Mouse (Mus musculus): ENCODE measurements around the gene 4930556J24Rik. TPM values are rescaled to one million over a fixed set of nuclear protein-coding genes. Genes with fewer than 3 reads are reported as not detected.

4930556J24Rik gene
- total and polyA plus RNA-seq, 2 experiments from 2014 or later: not detected

- Histone ChIP-seq H3K9me3 (ENCODE audit: low read length) (no peaks in the 10 kb centered on the region), H3K4me3 (ENCODE audit: low read depth, low read length) (no peak overlapping the region), H3K27ac (ENCODE audit: low read depth, low read length) (no peak overlapping the region), H3K36me3 (ENCODE audit: insufficient read depth) (no peaks in the 10 kb centered on the region), H3K27me3 (ENCODE audit: insufficient read depth, low read length) (no peaks in the 10 kb centered on the region), H3K9ac (no peak overlapping the region), H3K4me2 (ENCODE audit: low read depth) (no peak overlapping the region), H3K4me1 (ENCODE audit: insufficient read depth) (no peaks in the 10 kb centered on the region)
- WGBS: 88% methylated on average over 13 of the region's 13 CpGs
- TF ChIP-seq CTCF (IDR thresholded peaks at IDR 0.05; ENCODE audit: low read depth): no peak
- DNase-seq (no peak), ATAC-seq (no peak)
These were observed 39.2 kb downstream of the 4930556J24Rik start for GRCm38 (mm10) chr11:3937321-3937874.

- Histone ChIP-seq H3K9ac (no peak overlapping the region), H3K36me3 (ENCODE audit: insufficient read depth) (no peaks in the 10 kb centered on the region), H3K4me3 (ENCODE audit: low read depth, low read length) (no peak overlapping the region), H3K27ac (ENCODE audit: low read depth, low read length) (no peak overlapping the region), H3K27me3 (ENCODE audit: insufficient read depth, low read length) (no peaks in the 10 kb centered on the region), H3K4me1 (ENCODE audit: insufficient read depth) (0 out of 2 replicates have a peak, but pooled peaks cover 5% of the 10 kb centered on the region), H3K4me2 (ENCODE audit: low read depth) (no peak overlapping the region), H3K9me3 (ENCODE audit: low read length) (no peaks in the 10 kb centered on the region)
- peak; percentile 56 for DNase-seq
- ATAC-seq: peak; percentile 69
- WGBS: 65% methylated on average over 3 of the region's 3 CpGs
- no peak for TF ChIP-seq CTCF (IDR thresholded peaks at IDR 0.05; ENCODE audit: low read depth)
These were observed 40.3 kb downstream of the 4930556J24Rik start for GRCm38 (mm10) chr11:3936318-3936717.

GRCm38 (mm10) chr11:3935135-3935534 lies 41.4 kb downstream of the 4930556J24Rik start:
- no peak for ATAC-seq

GRCm38 (mm10) chr11:3933756-3934285 lies 42.8 kb downstream of the 4930556J24Rik start:
- 91% methylated on average over 9 of the region's 9 CpGs for WGBS
- Histone ChIP-seq H3K4me2 (ENCODE audit: low read depth) (no peak overlapping the region), H3K27me3 (ENCODE audit: insufficient read depth, low read length) (no peaks in the 10 kb centered on the region), H3K4me3 (ENCODE audit: low read depth, low read length) (no peak overlapping the region), H3K36me3 (ENCODE audit: insufficient read depth) (no peaks in the 10 kb centered on the region), H3K4me1 (ENCODE audit: insufficient read depth) (0 out of 2 replicates have a peak, but pooled peaks cover 5% of the 10 kb centered on the region), H3K27ac (ENCODE audit: low read depth, low read length) (no peak overlapping the region), H3K9me3 (ENCODE audit: low read length) (no peaks in the 10 kb centered on the region), H3K9ac (no peak overlapping the region)
- TF ChIP-seq CTCF (IDR thresholded peaks at IDR 0.05; ENCODE audit: low read depth): no peak
- DNase-seq (no peak), ATAC-seq (no peak)

More at GRCm38 (mm10) chr11:3935135-3935534, 41.4 kb downstream of the 4930556J24Rik start:
- H3K4me3 ChIP-seq (ENCODE audit: low read depth, low read length): no peak overlapping the region
- H3K27ac ChIP-seq (ENCODE audit: low read depth, low read length): no peak overlapping the region
- DNase-seq: no peak
- H3K4me1 ChIP-seq (ENCODE audit: insufficient read depth): 0 out of 2 replicates have a peak, but pooled peaks cover 5% of the 10 kb centered on the region
- 79% methylated on average over 4 of the region's 4 CpGs for WGBS
- no peaks in the 10 kb centered on the region for H3K36me3 ChIP-seq (ENCODE audit: insufficient read depth)
- no peaks in the 10 kb centered on the region for H3K27me3 ChIP-seq (ENCODE audit: insufficient read depth, low read length)
- H3K9ac ChIP-seq: no peak overlapping the region
- H3K9me3 ChIP-seq (ENCODE audit: low read length): no peaks in the 10 kb centered on the region
- TF ChIP-seq CTCF (IDR thresholded peaks at IDR 0.05; ENCODE audit: low read depth): no peak
- H3K4me2 ChIP-seq (ENCODE audit: low read depth): no peak overlapping the region

- WGBS: under 1% methylated on average over 21 of the region's 26 CpGs
- H3K4me1 ChIP-seq (ENCODE audit: insufficient read depth): 0 out of 2 replicates have a peak, but pooled peaks cover 5% of the 10 kb centered on the region
- H3K27me3 ChIP-seq (ENCODE audit: insufficient read depth, low read length): no peaks in the 10 kb centered on the region
- H3K9me3 ChIP-seq (ENCODE audit: low read length): no peaks in the 10 kb centered on the region
- peak within 1 kb of the TSS; percentile 37 for H3K4me3 ChIP-seq (ENCODE audit: low read depth, low read length)
- peak within 1 kb of the TSS; percentile 57 for H3K4me2 ChIP-seq (ENCODE audit: low read depth)
- H3K27ac ChIP-seq (ENCODE audit: low read depth, low read length): no peak within 1 kb of the TSS
- ATAC-seq (peak; percentile 63), DNase-seq (peak; percentile 64)
- no peak for TF ChIP-seq CTCF (IDR thresholded peaks at IDR 0.05; ENCODE audit: low read depth)
- no peaks in the 10 kb centered on the region for H3K36me3 ChIP-seq (ENCODE audit: insufficient read depth)
- H3K9ac ChIP-seq: 0 out of 2 replicates have a peak within 1 kb of the TSS, but pooled peaks have one; percentile 22
These were observed 44.9 kb downstream of the 4930556J24Rik start, which contains the start of gene Tcn2 for GRCm38 (mm10) chr11:3931511-3932211. Tcn2 (minus strand) TSS chr11:3932159.

GRCm38 (mm10) chr11:3930931-3931330 lies 45.6 kb downstream of the 4930556J24Rik start:
- H3K27ac ChIP-seq (ENCODE audit: low read depth, low read length): no peak overlapping the region
- no peak for ATAC-seq

GRCm38 (mm10) chr11:3930019-3930418 lies 46.6 kb downstream of the 4930556J24Rik start:
- ATAC-seq (no peak), DNase-seq (no peak)
- no peaks in the 10 kb centered on the region for H3K27me3 ChIP-seq (ENCODE audit: insufficient read depth, low read length)
- H3K4me2 ChIP-seq (ENCODE audit: low read depth): no peak overlapping the region
- no peak overlapping the region for H3K9ac ChIP-seq
- H3K4me1 ChIP-seq (ENCODE audit: insufficient read depth): 0 out of 2 replicates have a peak, but pooled peaks cover 5% of the 10 kb centered on the region
- no peak overlapping the region for H3K27ac ChIP-seq (ENCODE audit: low read depth, low read length)
- TF ChIP-seq CTCF (IDR thresholded peaks at IDR 0.05; ENCODE audit: low read depth): no peak
- no peaks in the 10 kb centered on the region for H3K9me3 ChIP-seq (ENCODE audit: low read length)
- WGBS: 80% methylated on average over 4 of the region's 4 CpGs
- H3K36me3 ChIP-seq (ENCODE audit: insufficient read depth): no peaks in the 10 kb centered on the region
- no peak overlapping the region for H3K4me3 ChIP-seq (ENCODE audit: low read depth, low read length)

More at GRCm38 (mm10) chr11:3930931-3931330, 45.6 kb downstream of the 4930556J24Rik start:
- no peak for DNase-seq
- 0 out of 2 replicates have a peak, but pooled peaks cover 5% of the 10 kb centered on the region for H3K4me1 ChIP-seq (ENCODE audit: insufficient read depth)
- H3K27me3 ChIP-seq (ENCODE audit: insufficient read depth, low read length): no peaks in the 10 kb centered on the region
- H3K4me2 ChIP-seq (ENCODE audit: low read depth): peak overlapping the region; percentile 57
- no peak overlapping the region for H3K9ac ChIP-seq
- H3K9me3 ChIP-seq (ENCODE audit: low read length): no peaks in the 10 kb centered on the region
- H3K36me3 ChIP-seq (ENCODE audit: insufficient read depth): no peaks in the 10 kb centered on the region
- 29% methylated on average over 6 of the region's 6 CpGs for WGBS
- H3K4me3 ChIP-seq (ENCODE audit: low read depth, low read length): no peak overlapping the region
- no peak for TF ChIP-seq CTCF (IDR thresholded peaks at IDR 0.05; ENCODE audit: low read depth)
